Mouse (Mus musculus): ENCODE results near the gene Gm11627.
"Not testable (repeated sequence)": the region's sequence is repeated elsewhere in the genome, so short reads cannot be mapped to it uniquely, and the experiment has no call there.

The Gm11627 gene

GRCm38 (mm10) chr11:102564952-102565671 is 14.1 kb downstream of the Gm11627 start:
- not testable (repeated sequence) for DNase-seq (ENCODE audit: low spot score)

- DNase-seq (ENCODE audit: low spot score) = no peak
These were observed 20.6 kb downstream of the Gm11627 start for GRCm38 (mm10) chr11:102558704-102559103.

GRCm38 (mm10) chr11:102557386-102557785 is 21.9 kb downstream of the Gm11627 start:
- DNase-seq (ENCODE audit: low spot score) = no peak

- DNase-seq (ENCODE audit: low spot score) = no peak
These were observed 22.6 kb downstream of the Gm11627 start for GRCm38 (mm10) chr11:102556716-102557074.

- peak; percentile 78 for DNase-seq (ENCODE audit: low spot score)
These were observed 23.1 kb downstream of the Gm11627 start, which contains the start of gene Gpatch8 for GRCm38 (mm10) chr11:102556031-102556715. Gene Gpatch8 (minus strand): TSS chr11:102556392.

- no peak for DNase-seq (ENCODE audit: low spot score)
These were observed 23.7 kb downstream of the Gm11627 start for GRCm38 (mm10) chr11:102555400-102556030.

- no peak for DNase-seq (ENCODE audit: low spot score)
These were observed 27.2 kb downstream of the Gm11627 start for GRCm38 (mm10) chr11:102552051-102552450.

GRCm38 (mm10) chr11:102551176-102551575 is 28.1 kb downstream of the Gm11627 start:
- no peak for DNase-seq (ENCODE audit: low spot score)

GRCm38 (mm10) chr11:102541471-102541870 is 37.8 kb downstream of the Gm11627 start:
- no peak for DNase-seq (ENCODE audit: low spot score)

GRCm38 (mm10) chr11:102540286-102540685 is 39.0 kb downstream of the Gm11627 start:
- not testable (repeated sequence) for DNase-seq (ENCODE audit: low spot score)

- DNase-seq (ENCODE audit: low spot score) = no peak
These were observed 39.6 kb downstream of the Gm11627 start for GRCm38 (mm10) chr11:102539690-102540089.

GRCm38 (mm10) chr11:102536210-102536609 is 43.1 kb downstream of the Gm11627 start:
- DNase-seq (ENCODE audit: low spot score) = no peak

- no peak for DNase-seq (ENCODE audit: low spot score)
These were observed 45.2 kb downstream of the Gm11627 start for GRCm38 (mm10) chr11:102534078-102534477.

- no peak for DNase-seq (ENCODE audit: low spot score)
These were observed 47.8 kb downstream of the Gm11627 start for GRCm38 (mm10) chr11:102531425-102531824.
